Mouse (Mus musculus) liver, embryonic 14.5 days (tissue): ENCODE measurements at regions not wholly inside any gene's neighbourhood (a gene's known extent, or its start where the extent isn't known, plus 50 kb on each side); places are given as distances from the start of the nearest gene placed in this dataset.

ENCODE experiments used
- CTCF ChIP-seq: IDR thresholded peaks from 2 replicates; pipeline ENCODE4 v1.5.1; 2016; ENCODE audit warnings: antibody characterized with exemption, low read depth, control low read depth
- EP300 ChIP-seq: IDR thresholded peaks from 2 replicates; pipeline ENCODE4 v1.6.1; 2016; ENCODE audit warnings: antibody characterized with exemption, low read depth

- TF ChIP-seq CTCF (no peak), EP300 (no peak)
Measured at GRCm38 (mm10) chr14:104943450-104943849, 233.7 kb downstream of the Rbm26 start.
